ENCODE assay signal across 21 mouse cellular contexts in the genomic region with DNA sequence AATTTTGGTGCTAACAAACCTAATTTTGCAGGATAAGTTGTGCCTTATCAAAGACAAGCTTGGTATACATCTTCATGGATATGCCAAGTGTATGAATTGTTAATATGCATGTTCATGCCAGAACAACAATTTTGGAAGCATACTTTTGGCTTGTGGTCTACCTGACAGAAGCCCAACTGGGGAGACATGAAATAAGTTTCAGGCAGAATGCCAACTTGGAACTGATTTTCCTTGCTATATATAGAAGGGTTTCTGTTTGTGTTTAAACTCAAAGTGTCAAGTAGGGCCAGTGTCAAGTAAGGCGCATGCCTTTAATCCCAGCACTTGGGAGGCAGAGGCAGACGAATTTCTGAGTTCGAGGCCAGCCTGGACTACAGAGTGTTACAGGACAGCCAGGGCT.
"Had no signal": no experiment of that assay in that cellular context is flagged by ENCODE, and none has a peak within 500 bp of the region (broad histone marks: within the 10 kb centered on the region; RNA-seq: fewer than 3 reads in every experiment).

No protein-coding gene starts in this region.

- H3K9ac ChIP-seq: limb, embryonic 13.5 days; liver, embryonic 12.5 days; liver, embryonic 15.5 days; midbrain, embryonic 12.5 days; midbrain, embryonic 15.5 days; neural tube, embryonic 13.5 days had no signal

- H3K4me1 ChIP-seq: liver, embryonic 12.5 days; liver, embryonic 15.5 days had no signal

- DNase-seq: kidney, postnatal 25 days; layer of hippocampus, adult 9-11 months; liver; lung, adult 18-20 months; retina, postnatal 1 day; right cerebral cortex, postnatal 25 days; thymus, adult 2 months; thymus, postnatal 14 days; thymus, postnatal 4 days had no signal

- H3K36me3 ChIP-seq: limb, embryonic 10.5 days; limb, embryonic 13.5 days; liver, embryonic 12.5 days; liver, embryonic 15.5 days; midbrain, embryonic 12.5 days; midbrain, embryonic 15.5 days; neural tube, embryonic 13.5 days had no signal

- H3K4me2 ChIP-seq: limb, embryonic 13.5 days; liver, embryonic 12.5 days; liver, embryonic 15.5 days; midbrain, embryonic 12.5 days; midbrain, embryonic 15.5 days; neural tube, embryonic 13.5 days had no signal

- H3K27ac ChIP-seq: kidney, postnatal 0 days; layer of hippocampus, adult 2 months; limb, embryonic 10.5 days; limb, embryonic 13.5 days; liver, embryonic 12.5 days; liver, embryonic 15.5 days; macrophage; midbrain, embryonic 12.5 days; midbrain, embryonic 15.5 days; neural tube, embryonic 13.5 days; stomach, postnatal 0 days had no signal

- H3K27me3 ChIP-seq: limb, embryonic 13.5 days; liver, embryonic 12.5 days; liver, embryonic 15.5 days; midbrain, embryonic 15.5 days had no signal

- H3K4me3 ChIP-seq: layer of hippocampus, adult 2 months; limb, embryonic 10.5 days; limb, embryonic 13.5 days; liver, embryonic 12.5 days; liver, embryonic 15.5 days; midbrain, embryonic 12.5 days; midbrain, embryonic 15.5 days; neural tube, embryonic 13.5 days had no signal

- ATAC-seq: liver, embryonic 12.5 days; lung, postnatal 0 days; midbrain, embryonic 15.5 days had no signal

- H3K9me3 ChIP-seq: limb, embryonic 10.5 days; limb, embryonic 13.5 days; liver, embryonic 12.5 days; liver, embryonic 15.5 days; midbrain, embryonic 12.5 days; midbrain, embryonic 15.5 days; neural tube, embryonic 13.5 days had no signal
